ENCODE assay signal across 25 mouse cellular contexts in genomic region chr14:99266749-99267148, GRCm38 (mm10).
"Had no signal": no experiment of that assay in that cellular context is flagged by ENCODE, and none has a peak within 500 bp of the region (broad histone marks: within the 10 kb centered on the region; RNA-seq: fewer than 3 reads in every experiment).

No protein-coding gene starts in this region.

- H3K27ac ChIP-seq: embryonic facial prominence, embryonic 10.5 days; embryonic facial prominence, embryonic 12.5 days; embryonic facial prominence, embryonic 13.5 days; embryonic facial prominence, embryonic 15.5 days; forebrain, embryonic 10.5 days; forebrain, embryonic 12.5 days; forebrain, embryonic 13.5 days; forebrain, embryonic 15.5 days; gastrocnemius, adult 2 months; heart, adult 2 months had no signal

- H3K4me1 ChIP-seq: embryonic facial prominence, embryonic 10.5 days; embryonic facial prominence, embryonic 12.5 days; embryonic facial prominence, embryonic 13.5 days; embryonic facial prominence, embryonic 15.5 days; forebrain, embryonic 10.5 days; forebrain, embryonic 12.5 days; forebrain, embryonic 13.5 days; forebrain, embryonic 15.5 days had no signal

- DNase-seq: cerebellum, adult 9-10 months; cerebellum, adult 9-11 months; cerebellum, postnatal 10 days; cerebellum, postnatal 14 days; cerebellum, postnatal 25 days; cerebellum, postnatal 36 days; embryo, embryonic 11 days; forebrain, postnatal 0 days; gastrocnemius, adult 2 months; gastrocnemius, postnatal 10 days; gastrocnemius, postnatal 14 days; gastrocnemius, postnatal 25 days; gastrocnemius, postnatal 36 days; heart, adult 11 months; heart, adult 18-20 months; heart, adult 2 months had no signal

- H3K9ac ChIP-seq: embryonic facial prominence, embryonic 12.5 days; embryonic facial prominence, embryonic 13.5 days; embryonic facial prominence, embryonic 15.5 days; forebrain, embryonic 12.5 days; forebrain, embryonic 13.5 days; forebrain, embryonic 15.5 days; forebrain, postnatal 0 days had no signal

- H3K9me3 ChIP-seq: embryonic facial prominence, embryonic 10.5 days; embryonic facial prominence, embryonic 12.5 days; embryonic facial prominence, embryonic 13.5 days; embryonic facial prominence, embryonic 15.5 days; forebrain, embryonic 10.5 days; forebrain, embryonic 12.5 days; forebrain, embryonic 13.5 days; forebrain, embryonic 15.5 days had no signal

- H3K27me3 ChIP-seq: embryonic facial prominence, embryonic 12.5 days; embryonic facial prominence, embryonic 13.5 days; embryonic facial prominence, embryonic 15.5 days; forebrain, embryonic 12.5 days; forebrain, embryonic 13.5 days; forebrain, embryonic 15.5 days had no signal

- H3K4me3 ChIP-seq: embryonic facial prominence, embryonic 10.5 days; embryonic facial prominence, embryonic 12.5 days; embryonic facial prominence, embryonic 13.5 days; embryonic facial prominence, embryonic 15.5 days; erythroblast, embryonic 14.5 days; forebrain, embryonic 10.5 days; forebrain, embryonic 12.5 days; forebrain, embryonic 13.5 days; forebrain, embryonic 15.5 days; gastrocnemius, adult 2 months; heart, adult 2 months had no signal

- H3K36me3 ChIP-seq: embryonic facial prominence, embryonic 10.5 days; embryonic facial prominence, embryonic 12.5 days; embryonic facial prominence, embryonic 13.5 days; embryonic facial prominence, embryonic 15.5 days; forebrain, embryonic 12.5 days; forebrain, embryonic 15.5 days had no signal
